Mouse (Mus musculus): ENCODE results near the gene Map4k3.

GRCm38 (mm10) chr17:80713588-80713987 lies 14.7 kb downstream of the Map4k3 start:
- TF ChIP-seq POLR2A (IDR thresholded peaks at IDR 0.05; ENCODE audit: borderline replicate concordance, extremely low read depth, low read depth, low read length) (no peak), CTCF (IDR thresholded peaks at IDR 0.05; ENCODE audit: insufficient read depth, low read length) (no peak)
